Mouse (Mus musculus): ENCODE measurements at regions not wholly inside any gene's neighbourhood (a gene's known extent, or its start where the extent isn't known, plus 50 kb on each side); places are given as distances from the start of the nearest gene placed in this dataset.

GRCm38 (mm10) chr3:14999914-15000313 lies 113.8 kb downstream of the Car2 start:
- TF ChIP-seq CTCF (IDR thresholded peaks at IDR 0.05) (no peak), POLR2A (IDR thresholded peaks at IDR 0.05; ENCODE audit: insufficient read depth, low read depth, low read length) (no peak), EP300 (IDR thresholded peaks at IDR 0.05; ENCODE audit: insufficient read depth, low read depth, low read length) (no peak)

Measured in heart, adult 2 months (tissue).